Mouse (Mus musculus) heart, postnatal 25 days (tissue): Measurements from ENCODE around the gene Meis2. TPM values are rescaled to one million over a fixed set of nuclear protein-coding genes. Genes with fewer than 3 reads are reported as not detected.

Source experiments
- DNase-seq: peaks from one replicate; pipeline ENCODE4 v3.0.0; 2022; ENCODE audit warnings: low spot score
- intact Hi-C: fragments of 180-260 bp; cut with DNase I; formaldehyde crosslinking; loops from one replicate; pipeline ENCODE4 v1.15.1; 2025
- total RNA-seq, 2 experiments: library from RNA; stranded (reverse); gene quantifications; 2 replicates each; pipeline ENCODE4 v1.2.3; 2021

The Meis2 gene
- total RNA-seq, 2 experiments from 2014 or later: 22.3 to 23.0 TPM

GRCm38 (mm10) chr2:115884184-115884583, 181.5 kb downstream of the Meis2 start:
- intact Hi-C loops: no loop called here
- no peak for DNase-seq

GRCm38 (mm10) chr2:115883520-115883919, 182.1 kb downstream of the Meis2 start:
- intact Hi-C loops: no loop called here
- no peak for DNase-seq

GRCm38 (mm10) chr2:115875802-115876531, 189.7 kb downstream of the Meis2 start:
- intact Hi-C loops: no loop called here
- DNase-seq: no peak

GRCm38 (mm10) chr2:115872851-115873250, 192.8 kb downstream of the Meis2 start:
- intact Hi-C loops: no loop called here

GRCm38 (mm10) chr2:115869966-115870365, 195.7 kb downstream of the Meis2 start:
- intact Hi-C loops: no loop called here
- no peak for DNase-seq

More at GRCm38 (mm10) chr2:115872851-115873250, 192.8 kb downstream of the Meis2 start:
- DNase-seq: no peak

- intact Hi-C loops: no loop called here
- DNase-seq: peak; percentile 26
These were observed 204.9 kb downstream of the Meis2 start for GRCm38 (mm10) chr2:115860600-115861347.

- DNase-seq: no peak
- intact Hi-C loops: no loop called here
These were observed 205.5 kb downstream of the Meis2 start for GRCm38 (mm10) chr2:115860141-115860480.

GRCm38 (mm10) chr2:115859371-115860140, 206.1 kb downstream of the Meis2 start:
- intact Hi-C loops: no loop called here
- DNase-seq: no peak

- intact Hi-C loops: no loop called here
- DNase-seq: no peak
These were observed 206.7 kb downstream of the Meis2 start for GRCm38 (mm10) chr2:115858927-115859326.

GRCm38 (mm10) chr2:115858246-115858645, 207.4 kb downstream of the Meis2 start:
- intact Hi-C loops: no loop called here
- DNase-seq: no peak

- DNase-seq: no peak
These were observed 208.2 kb downstream of the Meis2 start for GRCm38 (mm10) chr2:115857123-115858080.

GRCm38 (mm10) chr2:115856401-115857073, 209.1 kb downstream of the Meis2 start:
- no peak for DNase-seq
- intact Hi-C loops: loop anchor here (1.0 to 2.0 kb wide), 2 partner anchors 215 to 340 kb away; no protein-coding TSS in a partner anchor

More at GRCm38 (mm10) chr2:115857123-115858080, 208.2 kb downstream of the Meis2 start:
- intact Hi-C loops: loop anchor here (2.0 kb wide), 1 partner anchor 341 kb away; no protein-coding TSS in a partner anchor

- intact Hi-C loops: loop anchor here (1.0 to 2.0 kb wide), 3 partner anchors 216 to 339 kb away; no protein-coding TSS in a partner anchor
- peak; percentile 65 for DNase-seq
These were observed 209.9 kb downstream of the Meis2 start for GRCm38 (mm10) chr2:115855511-115856400.

- intact Hi-C loops: loop anchor here (2.0 kb wide), 1 partner anchor 246 kb away; no protein-coding TSS in a partner anchor
- no peak for DNase-seq
These were observed 210.8 kb downstream of the Meis2 start for GRCm38 (mm10) chr2:115854828-115855311.

- DNase-seq: no peak
- intact Hi-C loops: loop anchor here (2.0 kb wide), 1 partner anchor 247 kb away; no protein-coding TSS in a partner anchor
These were observed 211.4 kb downstream of the Meis2 start for GRCm38 (mm10) chr2:115854007-115854827.

- intact Hi-C loops: no loop called here
These were observed 212.4 kb downstream of the Meis2 start for GRCm38 (mm10) chr2:115853221-115853620.

More at GRCm38 (mm10) chr2:115853221-115853620, 212.4 kb downstream of the Meis2 start:
- DNase-seq: no peak
